Mouse (Mus musculus) limb, embryonic 15.5 days (tissue): ENCODE measurements around the gene Srcin1. TPM values are rescaled to one million over a fixed set of nuclear protein-coding genes. Genes with fewer than 3 reads are reported as not detected.

Experiments
- ATAC-seq: fragments of 200-750 bp; cut with Nextera tagmentation; 2 replicates; pipeline ENCODE4 v1.8.0; 2017; ENCODE audit warnings: low read depth, moderate TSS enrichment; ENCODE audit not compliant: insufficient number of reproducible peaks, low FRiP score, low TSS enrichment
- H3K27ac ChIP-seq: fragments of 300-500 bp; sonication (generic); 2 replicates; pipeline ENCODE4 v1.5.1; 2015; ENCODE audit warnings: moderate library complexity, mild to moderate bottlenecking, inconsistent platforms
- H3K27me3 ChIP-seq: fragments of 300-500 bp; sonication (generic); 2 replicates; pipeline ENCODE4 v1.6.1; 2015; ENCODE audit warnings: inconsistent platforms
- H3K36me3 ChIP-seq: fragments of 300-500 bp; sonication (generic); 2 replicates; pipeline ENCODE4 v1.6.1; 2015; ENCODE audit warnings: inconsistent platforms
- H3K4me1 ChIP-seq: fragments of 300-500 bp; sonication (generic); 2 replicates; pipeline ENCODE4 v1.6.1; 2015; ENCODE audit warnings: inconsistent platforms
- H3K4me2 ChIP-seq: fragments of 300-500 bp; sonication (generic); 2 replicates; pipeline ENCODE4 v1.6.1; 2015; ENCODE audit warnings: mild to moderate bottlenecking, inconsistent platforms
- H3K4me3 ChIP-seq: fragments of 300-500 bp; sonication (generic); 2 replicates; pipeline ENCODE4 v1.5.1; 2015; ENCODE audit warnings: mild to moderate bottlenecking, inconsistent platforms
- H3K9ac ChIP-seq: fragments of 300-500 bp; sonication (generic); 2 replicates; pipeline ENCODE4 v1.6.1; 2015; ENCODE audit warnings: inconsistent platforms
- H3K9me3 ChIP-seq: fragments of 300-500 bp; sonication (generic); 2 replicates; pipeline ENCODE4 v1.6.1; 2016; ENCODE audit warnings: inconsistent platforms
- WGBS: fragments of 180-500 bp; shearing (Covaris S2); methylation state at CpG from one replicate; pipeline ENCODE4 v1.1.7; 2015; 5-methylcytosine and 5-hydroxymethylcytosine counted together
- polyA plus RNA-seq: library from polyadenylated mRNA; unstranded; fragments of >200 nt; fragmentation: Nextera tagmentation; extraction: Ambion mirVana; gene quantifications from 2 replicates; pipeline ENCODE4 v1.2.1, GENCODE M21; 2015

Srcin1 gene
- polyA plus RNA-seq, 1 experiment from 2014 or later: 0.92 TPM

- Histone ChIP-seq H3K4me3 (no peak overlapping the region), H3K27ac (no peak overlapping the region), H3K4me1 (peaks cover 28% of the 10 kb centered on the region), H3K9ac (no peak overlapping the region), H3K9me3 (no peaks in the 10 kb centered on the region), H3K36me3 (no peaks in the 10 kb centered on the region), H3K27me3 (peaks cover 34% of the 10 kb centered on the region), H3K4me2 (no peak overlapping the region)
- whole genome bisulfite sequencing: 67% methylated on average over 18 of the region's 18 CpGs
- ATAC-seq: no peak
Observed at GRCm38 (mm10) chr11:97528282-97528808, 47.6 kb downstream of the Srcin1 start.

- H3K27ac ChIP-seq: no peak overlapping the region
- H3K4me3 ChIP-seq: no peak overlapping the region
- H3K4me2 ChIP-seq: no peak overlapping the region
- no peak for ATAC-seq
- no peak overlapping the region for H3K9ac ChIP-seq
- H3K27me3 ChIP-seq: peaks cover 6% of the 10 kb centered on the region; the same call in 1 of the 2 replicates
- 89% methylated on average over 6 of the region's 6 CpGs for WGBS
- no peaks in the 10 kb centered on the region for H3K9me3 ChIP-seq
- no peaks in the 10 kb centered on the region for H3K36me3 ChIP-seq
- H3K4me1 ChIP-seq: peaks cover 9% of the 10 kb centered on the region
Observed at GRCm38 (mm10) chr11:97525313-97525712, 50.7 kb downstream of the Srcin1 start.

GRCm38 (mm10) chr11:97524306-97524705 is 51.7 kb downstream of the Srcin1 start:
- ATAC-seq: no peak
- H3K4me2 ChIP-seq: no peak overlapping the region
- H3K36me3 ChIP-seq: no peaks in the 10 kb centered on the region
- no peaks in the 10 kb centered on the region for H3K9me3 ChIP-seq
- no peak overlapping the region for H3K4me3 ChIP-seq
- no peak overlapping the region for H3K9ac ChIP-seq
- 0 out of 2 replicates have a peak, but pooled peaks cover 2% of the 10 kb centered on the region for H3K27me3 ChIP-seq
- WGBS: 46% methylated on average over 9 of the region's 9 CpGs
- peaks cover 9% of the 10 kb centered on the region for H3K4me1 ChIP-seq
- no peak overlapping the region for H3K27ac ChIP-seq

GRCm38 (mm10) chr11:97523827-97524261 is 52.1 kb downstream of the Srcin1 start:
- Histone ChIP-seq H3K36me3 (no peaks in the 10 kb centered on the region), H3K9me3 (no peaks in the 10 kb centered on the region), H3K9ac (no peak overlapping the region), H3K4me3 (no peak overlapping the region), H3K4me2 (no peak overlapping the region), H3K27me3 (0 out of 2 replicates have a peak, but pooled peaks cover 2% of the 10 kb centered on the region), H3K27ac (no peak overlapping the region), H3K4me1 (peaks cover 9% of the 10 kb centered on the region)
- ATAC-seq: no peak
- WGBS: 23% methylated on average over 1 of the region's 1 CpGs

GRCm38 (mm10) chr11:97523107-97523506 is 52.9 kb downstream of the Srcin1 start:
- Histone ChIP-seq H3K27ac (no peak overlapping the region), H3K9ac (no peak overlapping the region), H3K36me3 (no peaks in the 10 kb centered on the region), H3K27me3 (0 out of 2 replicates have a peak, but pooled peaks cover 2% of the 10 kb centered on the region), H3K9me3 (no peaks in the 10 kb centered on the region), H3K4me3 (no peak overlapping the region), H3K4me1 (peaks cover 9% of the 10 kb centered on the region), H3K4me2 (no peak overlapping the region)
- ATAC-seq: no peak
- 87% methylated on average over 14 of the region's 14 CpGs for WGBS

GRCm38 (mm10) chr11:97521741-97522474 is 54.1 kb downstream of the Srcin1 start:
- no peak for ATAC-seq
- Histone ChIP-seq H3K4me3 (no peak overlapping the region), H3K4me2 (no peak overlapping the region), H3K9ac (no peak overlapping the region), H3K4me1 (peaks cover 9% of the 10 kb centered on the region), H3K27ac (no peak overlapping the region), H3K27me3 (0 out of 2 replicates have a peak, but pooled peaks cover 2% of the 10 kb centered on the region), H3K36me3 (no peaks in the 10 kb centered on the region), H3K9me3 (no peaks in the 10 kb centered on the region)
- WGBS: 81% methylated on average over 29 of the region's 29 CpGs

GRCm38 (mm10) chr11:97520541-97520940 is 55.4 kb downstream of the Srcin1 start:
- Histone ChIP-seq H3K4me3 (no peak overlapping the region), H3K36me3 (no peaks in the 10 kb centered on the region), H3K27ac (no peak overlapping the region), H3K4me1 (peaks cover 9% of the 10 kb centered on the region), H3K9ac (no peak overlapping the region), H3K9me3 (no peaks in the 10 kb centered on the region), H3K4me2 (no peak overlapping the region), H3K27me3 (no peaks in the 10 kb centered on the region)
- ATAC-seq: no peak
- 86% methylated on average over 7 of the region's 7 CpGs for WGBS

- 71% methylated on average over 3 of the region's 3 CpGs for WGBS
- no peak for ATAC-seq
Observed at GRCm38 (mm10) chr11:97513066-97513465, 62.9 kb downstream of the Srcin1 start.

GRCm38 (mm10) chr11:97512511-97512910 is 63.5 kb downstream of the Srcin1 start:
- Histone ChIP-seq H3K9me3 (no peaks in the 10 kb centered on the region), H3K27ac (no peak overlapping the region), H3K4me3 (no peak overlapping the region), H3K4me1 (peaks cover 14% of the 10 kb centered on the region), H3K27me3 (no peaks in the 10 kb centered on the region), H3K36me3 (no peaks in the 10 kb centered on the region), H3K4me2 (no peak overlapping the region), H3K9ac (no peak overlapping the region)
- no peak for ATAC-seq
- WGBS: 72% methylated on average over 6 of the region's 6 CpGs

More at GRCm38 (mm10) chr11:97513066-97513465, 62.9 kb downstream of the Srcin1 start:
- H3K9me3 ChIP-seq: no peaks in the 10 kb centered on the region
- H3K36me3 ChIP-seq: no peaks in the 10 kb centered on the region
- peaks cover 14% of the 10 kb centered on the region for H3K4me1 ChIP-seq
- no peak overlapping the region for H3K27ac ChIP-seq
- H3K4me3 ChIP-seq: no peak overlapping the region
- H3K4me2 ChIP-seq: no peak overlapping the region
- no peaks in the 10 kb centered on the region for H3K27me3 ChIP-seq
- no peak overlapping the region for H3K9ac ChIP-seq

GRCm38 (mm10) chr11:97511661-97512369 is 64.2 kb downstream of the Srcin1 start:
- no peak overlapping the region for H3K4me2 ChIP-seq
- no peak overlapping the region for H3K4me3 ChIP-seq
- no peak overlapping the region for H3K9ac ChIP-seq
- 53% methylated on average over 13 of the region's 13 CpGs for WGBS
- no peaks in the 10 kb centered on the region for H3K9me3 ChIP-seq
- ATAC-seq: no peak
- H3K36me3 ChIP-seq: no peaks in the 10 kb centered on the region
- H3K27ac ChIP-seq: peak overlapping the region; percentile 43; the same call in 1 of the 2 replicates
- no peaks in the 10 kb centered on the region for H3K27me3 ChIP-seq
- H3K4me1 ChIP-seq: peaks cover 14% of the 10 kb centered on the region

- 31% methylated on average over 10 of the region's 10 CpGs for WGBS
- Histone ChIP-seq H3K27ac (peak overlapping the region; percentile 43; the same call in 1 of the 2 replicates), H3K27me3 (no peaks in the 10 kb centered on the region), H3K36me3 (no peaks in the 10 kb centered on the region), H3K9ac (no peak overlapping the region), H3K4me2 (no peak overlapping the region), H3K4me1 (peaks cover 14% of the 10 kb centered on the region), H3K9me3 (no peaks in the 10 kb centered on the region), H3K4me3 (no peak overlapping the region)
- ATAC-seq: no peak
Observed at GRCm38 (mm10) chr11:97510966-97511660, 64.9 kb downstream of the Srcin1 start.
